Mouse (Mus musculus): ENCODE measurements at regions not wholly inside any gene's neighbourhood (a gene's known extent, or its start where the extent isn't known, plus 50 kb on each side); places are given as distances from the start of the nearest gene placed in this dataset.
A peak's percentile ranks its signal among the peaks of the same experiment; 100 is the strongest.

DNA sequence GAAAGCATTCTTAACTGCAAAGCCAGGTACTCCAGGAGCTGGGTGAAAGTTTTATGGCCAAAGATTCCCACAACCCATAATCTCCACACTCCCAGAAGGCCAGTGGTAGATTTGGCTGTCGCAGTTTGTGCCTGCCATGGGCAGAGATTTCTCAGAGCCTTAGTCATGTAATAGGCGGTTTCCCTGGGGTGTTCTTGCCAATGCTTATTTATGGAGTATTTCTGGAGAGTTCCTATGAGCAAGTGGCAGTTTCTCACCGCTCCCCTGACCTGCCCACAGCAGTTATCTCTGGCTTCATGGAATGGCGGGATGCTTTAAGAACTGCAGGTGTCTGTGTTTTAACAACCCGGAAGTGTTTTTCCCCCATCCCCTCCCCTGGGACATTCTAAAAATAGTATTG lies 179.8 kb downstream of the 4933412E24Rik start:
- no peak for ATAC-seq

DNA sequence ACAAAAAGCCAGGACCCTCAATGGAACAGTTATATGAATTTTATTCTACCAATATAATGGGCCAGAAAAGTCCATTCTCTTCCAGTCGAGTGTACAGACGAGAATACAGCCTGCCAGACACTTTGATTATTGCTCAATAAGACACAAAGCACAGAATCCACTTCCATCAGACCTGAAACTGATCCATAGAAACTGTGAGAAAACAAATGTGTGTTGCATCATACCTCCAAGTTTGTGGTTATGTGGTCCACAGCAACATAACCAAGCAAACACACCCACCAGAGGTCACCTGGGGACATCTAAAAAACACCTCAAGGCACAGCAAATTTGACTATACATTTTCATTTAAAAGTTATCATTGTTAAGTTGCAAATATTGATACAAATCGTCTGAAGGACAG lies 183.2 kb downstream of the 4933412E24Rik start:
- ATAC-seq, result no peak

- no peak for ATAC-seq
Observed at GRCm38 (mm10) chr15:59831481-59831880, 184.9 kb downstream of the 4933412E24Rik start.

DNA sequence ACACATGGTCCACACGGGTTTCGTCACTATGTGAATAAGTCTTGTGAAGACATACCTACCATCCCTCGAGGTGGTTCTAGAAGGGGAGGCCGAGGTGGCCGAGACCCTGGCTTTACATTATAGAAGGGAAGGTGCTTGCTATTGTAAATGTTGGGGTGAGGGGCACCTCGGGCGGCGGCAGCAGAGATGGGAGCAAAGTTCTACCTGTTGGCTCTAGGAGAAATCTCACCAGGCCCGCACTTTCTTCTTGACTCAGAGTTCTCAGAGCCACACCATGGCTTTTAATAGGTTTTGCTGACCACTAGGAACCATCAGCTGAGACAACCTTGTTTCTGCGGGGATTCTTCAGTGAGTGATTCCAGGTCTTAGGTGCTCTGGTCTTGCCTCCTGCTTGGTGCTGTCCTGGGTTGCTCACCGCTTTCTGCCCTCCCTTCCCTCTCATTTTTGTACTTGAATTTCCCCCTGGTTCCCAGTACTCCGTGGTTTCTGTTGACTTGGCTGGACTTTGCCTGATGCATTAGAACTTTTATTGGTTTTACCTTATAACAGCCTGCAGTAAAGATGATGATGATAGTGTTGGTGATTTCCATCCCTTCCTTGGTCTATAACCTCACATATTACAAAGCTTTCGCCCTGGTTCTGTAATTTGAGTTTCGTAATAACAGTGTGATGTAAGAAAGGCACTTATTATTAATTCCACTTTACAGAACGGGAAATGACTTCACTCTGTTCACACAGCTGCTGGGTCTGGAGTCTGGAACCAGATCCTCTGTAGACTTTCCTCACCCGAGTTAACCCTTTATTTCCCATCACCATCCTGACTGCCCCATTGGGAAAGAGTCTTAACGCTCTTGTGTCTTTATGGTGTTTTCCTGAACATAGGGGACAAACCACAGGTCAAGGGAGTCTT lies 185.6 kb downstream of the 4933412E24Rik start:
- no peak for ATAC-seq

DNA sequence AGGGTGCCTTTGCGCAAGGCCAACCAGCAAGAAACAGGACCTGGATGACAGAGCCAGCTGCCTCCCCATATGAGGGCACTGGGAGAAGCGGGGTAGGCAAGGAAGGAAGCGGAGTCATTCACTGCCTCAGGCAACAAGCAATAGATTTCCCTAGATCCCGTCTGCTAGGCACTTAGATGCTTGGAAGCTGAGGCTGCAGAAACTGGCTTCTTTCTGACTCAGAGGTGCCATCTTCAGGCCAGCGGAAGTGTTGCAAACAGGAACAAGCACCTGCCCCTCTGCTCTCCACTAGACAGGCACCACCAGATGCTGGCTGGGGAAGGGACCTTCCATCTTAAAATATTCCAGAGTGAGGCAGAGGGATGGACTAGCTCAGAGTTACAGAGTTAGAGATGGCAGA lies 188.0 kb downstream of the 4933412E24Rik start:
- ATAC-seq, result peak; percentile 32

GRCm38 (mm10) chr15:59826164-59826950 lies 190.1 kb downstream of the 4933412E24Rik start:
- no peak for ATAC-seq

GRCm38 (mm10) chr15:59823921-59824320 lies 192.5 kb downstream of the 4933412E24Rik start:
- ATAC-seq, result no peak

DNA sequence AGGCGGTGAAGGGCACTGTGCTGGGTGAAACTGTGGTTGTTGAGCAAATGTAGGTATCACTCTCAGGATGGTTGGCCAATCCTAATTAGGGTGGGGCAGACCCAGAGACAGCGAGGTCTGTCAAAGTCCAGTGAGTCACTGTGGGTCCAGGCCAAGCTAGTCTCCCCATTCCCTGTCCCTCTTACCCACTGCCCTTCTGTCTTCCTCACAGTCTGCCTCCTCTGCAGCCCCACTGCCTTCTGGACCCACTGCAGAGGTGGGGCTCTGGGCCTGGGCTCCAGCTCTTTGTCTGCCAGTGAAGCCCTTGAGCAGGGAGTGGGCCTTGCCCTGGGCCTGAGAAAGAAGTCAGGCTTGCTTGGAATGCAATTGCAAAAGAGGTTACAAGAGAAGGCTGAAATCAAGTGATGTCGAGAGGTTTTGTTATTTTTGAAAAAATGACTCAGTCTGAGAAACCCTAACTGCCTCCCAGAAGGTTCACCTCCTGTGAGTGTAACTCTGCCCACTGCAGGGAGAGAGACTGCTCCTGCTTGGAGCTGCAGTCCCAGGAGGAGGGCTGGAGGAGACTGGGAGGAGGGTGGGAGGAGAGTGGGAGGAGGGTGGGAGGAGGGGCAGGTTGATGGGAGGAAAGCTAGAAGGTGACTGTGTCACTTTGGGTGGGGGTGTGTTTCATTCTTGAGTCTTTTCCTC lies 193.3 kb downstream of the 4933412E24Rik start:
- ATAC-seq, result no peak

DNA sequence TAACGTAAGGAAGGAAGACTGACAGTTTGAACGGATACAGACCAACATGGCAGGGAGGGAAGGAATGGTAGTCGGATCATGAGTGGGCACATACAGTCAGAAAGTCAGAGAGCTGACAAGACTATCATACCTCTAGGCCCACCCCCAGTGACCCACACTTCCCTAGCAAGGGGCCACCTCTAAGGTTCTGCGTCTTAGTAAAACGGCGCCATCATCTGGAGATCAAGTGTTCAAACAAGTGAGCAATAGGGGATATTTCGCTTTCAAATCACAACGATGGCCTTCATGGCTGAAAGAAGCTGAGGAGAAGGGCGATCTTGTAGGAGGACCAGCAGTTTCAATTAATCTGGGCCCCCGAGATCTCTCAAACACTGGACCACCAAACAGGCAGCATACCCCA lies 196.1 kb downstream of the 4933412E24Rik start:
- no peak for ATAC-seq

- no peak for ATAC-seq
Observed at GRCm38 (mm10) chr15:59816031-59816430, 200.4 kb downstream of the 4933412E24Rik start.

DNA sequence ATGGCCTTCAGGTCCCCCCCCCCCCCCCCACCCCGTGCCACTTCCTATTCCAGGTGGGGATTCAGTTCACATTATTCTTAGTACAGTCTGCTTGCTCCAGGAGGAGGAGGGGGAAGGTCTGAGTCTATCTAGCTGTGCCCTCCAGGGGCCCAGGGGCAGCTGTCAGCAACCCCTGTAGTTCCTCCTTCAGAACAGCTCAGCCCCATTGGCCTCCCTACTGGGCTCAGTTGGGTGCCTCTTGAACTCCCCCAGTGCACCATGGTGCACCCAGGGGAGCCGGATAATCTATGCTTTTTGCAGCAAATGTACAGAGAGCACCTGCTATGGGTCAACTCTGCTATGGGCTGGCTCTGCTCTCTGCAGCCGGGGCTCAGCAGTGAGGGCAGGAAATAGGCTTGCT lies 204.8 kb downstream of the 4933412E24Rik start:
- ATAC-seq, result no peak

DNA sequence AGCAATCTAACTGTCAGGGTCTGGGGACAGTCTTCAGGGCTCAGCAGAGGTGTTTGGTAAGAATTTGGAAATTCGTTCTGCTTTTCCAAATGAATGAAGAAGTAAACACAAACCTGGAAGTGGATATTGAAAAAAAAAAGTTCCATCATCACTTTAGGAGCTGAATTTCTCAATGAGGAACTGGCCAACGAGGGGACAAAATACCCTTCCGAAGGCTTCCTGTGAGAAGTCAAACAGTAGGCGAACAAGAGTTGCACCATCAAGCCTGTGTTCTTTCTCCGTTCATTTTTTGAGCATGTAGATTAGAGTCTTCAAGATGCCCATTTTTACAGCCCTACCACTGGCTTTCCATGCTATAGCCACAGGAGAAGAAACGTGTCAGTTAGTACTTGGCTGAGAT lies 207.1 kb downstream of the 4933412E24Rik start:
- no peak for ATAC-seq

DNA sequence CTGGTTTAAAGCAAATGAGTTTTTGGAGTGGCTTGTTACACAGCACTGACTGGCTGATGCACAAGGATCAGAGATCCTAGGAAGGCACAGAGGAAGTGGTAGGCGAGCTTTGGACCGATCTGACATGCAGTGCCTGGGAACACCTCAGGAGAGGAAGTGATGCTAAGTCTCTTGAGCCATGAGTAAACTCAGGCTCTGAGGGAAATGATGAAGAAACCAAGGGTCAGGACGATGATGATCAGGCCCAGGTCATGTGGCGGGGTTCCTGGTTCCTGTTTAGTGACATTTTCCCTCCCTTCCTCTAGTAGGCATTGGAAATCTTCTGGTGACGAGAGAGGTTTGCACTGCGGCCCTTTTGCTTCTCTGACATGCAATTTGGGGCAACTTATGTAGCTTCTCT lies 208.7 kb downstream of the 4933412E24Rik start:
- ATAC-seq, result no peak

- no peak for ATAC-seq
Observed at GRCm38 (mm10) chr15:59805771-59806170, 210.6 kb downstream of the 4933412E24Rik start.

GRCm38 (mm10) chr15:59804821-59805220 lies 211.6 kb downstream of the 4933412E24Rik start:
- no peak for ATAC-seq

DNA sequence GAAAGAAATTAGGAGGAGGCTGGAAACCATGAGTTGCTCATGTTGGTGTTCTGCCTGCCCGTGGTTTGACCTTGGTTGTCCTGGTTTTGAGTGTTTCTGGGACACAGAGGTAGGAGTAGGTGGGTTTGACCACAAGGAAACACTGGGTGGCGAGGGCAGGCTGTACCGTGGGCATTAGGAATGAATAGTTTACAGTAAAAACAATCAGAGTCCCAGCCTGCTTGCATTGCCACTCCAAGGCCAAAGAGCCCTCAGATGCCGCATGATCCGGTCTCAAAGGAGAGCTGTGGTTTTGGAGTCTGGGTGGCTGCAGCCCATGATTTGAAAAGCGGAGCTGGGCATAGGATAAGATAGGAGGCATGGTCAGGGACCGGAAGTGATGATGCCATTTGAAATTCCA lies 212.0 kb downstream of the 4933412E24Rik start:
- no peak for ATAC-seq

DNA sequence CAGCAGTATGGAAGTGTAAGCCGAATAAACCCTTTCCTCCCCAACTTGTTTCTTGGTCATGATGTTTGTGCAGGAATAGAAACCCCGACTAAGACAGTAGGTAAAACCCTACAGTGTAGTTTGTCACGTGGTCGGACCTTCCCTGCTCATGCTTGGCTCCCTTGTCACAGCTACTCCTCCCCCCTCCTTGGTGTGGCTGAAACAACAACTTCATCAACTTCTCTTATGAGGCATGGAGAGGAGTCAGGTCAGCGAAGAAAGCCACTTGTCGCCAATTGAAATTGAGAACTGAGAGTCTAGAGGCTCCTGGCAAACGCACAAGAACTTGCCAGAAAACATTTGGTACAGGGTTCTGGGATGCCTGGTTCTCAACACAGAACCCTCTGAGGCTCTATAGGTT lies 214.1 kb downstream of the 4933412E24Rik start:
- no peak for ATAC-seq

GRCm38 (mm10) chr15:59799124-59799815 lies 217.1 kb downstream of the 4933412E24Rik start:
- ATAC-seq, result no peak

DNA sequence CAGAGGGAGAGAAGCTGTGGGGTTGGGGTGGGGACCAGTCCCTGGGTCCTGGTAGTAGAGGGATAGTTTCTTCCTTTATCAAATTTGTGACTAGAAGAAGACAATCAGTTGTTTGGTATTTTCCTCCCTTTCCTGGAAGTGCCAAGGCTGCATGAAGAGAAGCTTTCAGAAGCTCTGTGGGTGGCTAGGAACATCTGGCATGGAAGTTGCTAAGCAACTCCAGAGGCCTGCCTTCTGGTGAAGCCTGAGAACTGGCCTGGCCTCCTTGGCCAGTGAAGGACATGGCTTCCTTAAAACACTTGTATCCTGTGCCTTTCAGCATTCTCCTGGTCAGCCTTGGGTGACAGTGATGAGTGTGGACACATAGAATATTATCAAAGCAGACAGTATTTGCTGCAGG lies 217.9 kb downstream of the 4933412E24Rik start:
- ATAC-seq, result no peak

GRCm38 (mm10) chr15:59795717-59796116 lies 220.7 kb downstream of the 4933412E24Rik start:
- peak; percentile 98 for ATAC-seq

DNA sequence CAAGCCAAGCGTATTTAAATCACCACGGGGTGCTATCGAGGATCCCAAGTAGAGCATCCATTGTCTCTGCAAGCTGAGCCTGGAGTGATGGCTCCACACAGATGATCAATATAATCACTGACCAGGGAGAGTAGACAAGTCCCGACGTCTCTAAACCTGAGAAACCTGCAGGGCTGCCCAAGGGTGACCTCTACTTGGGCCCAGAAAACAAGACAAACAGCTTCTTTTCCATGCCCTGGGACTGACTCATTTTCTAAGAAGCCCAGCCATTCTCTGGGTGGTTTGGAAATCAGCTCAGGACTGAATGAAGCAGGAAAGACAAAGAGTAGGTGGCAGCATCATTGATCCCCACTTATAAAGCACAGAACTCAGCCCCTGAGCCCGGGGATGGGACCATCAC lies 221.5 kb downstream of the 4933412E24Rik start:
- no peak for ATAC-seq

GRCm38 (mm10) chr15:59786706-59787425 lies 229.5 kb downstream of the 4933412E24Rik start:
- ATAC-seq, result no peak

Measured in activated CD4-positive, CD25-positive, alpha-beta regulatory T cell, adult 4 months (primary cell).